Mouse (Mus musculus) gastrocnemius, adult 8-10 months (tissue): ENCODE data around the gene Dbf4. TPM values are rescaled to one million over a fixed set of nuclear protein-coding genes. Genes with fewer than 3 reads are reported as not detected.

Source experiments
- DNase-seq, 2 experiments: peaks; one replicate each; pipeline ENCODE4 v3.0.0; 2022; ENCODE audit warnings: low spot score in 2 of 2
- total RNA-seq, 4 experiments: library from RNA; stranded (reverse); gene quantifications; 2 replicates each; pipeline ENCODE4 v1.2.4; 2022

Dbf4 gene
- total RNA-seq, 4 experiments from 2014 or later, result 0.19 to 0.36 (median 0.22) TPM; not detected in 1

- no peak for DNase-seq
These were observed 55.5 kb downstream of the Dbf4 start for GRCm38 (mm10) chr5:8366771-8367613.

- no peak for DNase-seq
These were observed 60.2 kb downstream of the Dbf4 start for GRCm38 (mm10) chr5:8362361-8362760.

- no peak for DNase-seq
These were observed 64.8 kb downstream of the Dbf4 start for GRCm38 (mm10) chr5:8357677-8358076.

GRCm38 (mm10) chr5:8356885-8357651 lies 65.4 kb downstream of the Dbf4 start:
- DNase-seq, result no peak

GRCm38 (mm10) chr5:8356326-8356725 lies 66.2 kb downstream of the Dbf4 start:
- DNase-seq, result no peak

GRCm38 (mm10) chr5:8349557-8349956 lies 73.0 kb downstream of the Dbf4 start:
- DNase-seq, result no peak

Other genes with a start within 250 kb of the Dbf4 start
- 1 to 10 TPM; 1.5 to 2.9 (median 2.0) TPM for gene Adam22, start 54.6 kb downstream of the Dbf4 start, total RNA-seq
- gene Slc25a40, start 134 bp upstream of the Dbf4 start, total RNA-seq, result 1 to 10 TPM; 3.1 to 3.3 (median 3.1) TPM
- under 1 TPM; 0.07 to 0.27 (median 0.16) TPM for gene Rundc3b, start 200.2 kb upstream of the Dbf4 start, total RNA-seq
- 1 to 10 TPM; 2.4 to 5.4 (median 4.5) TPM for gene Abcb1a, start 237.4 kb upstream of the Dbf4 start, total RNA-seq